Mouse (Mus musculus) retina, adult 2 months (tissue): Measurements from ENCODE around the gene Bpi.
A peak's percentile ranks its signal among the peaks of the same experiment; 100 is the strongest.

ENCODE experiments used
- DNase-seq: peaks from one replicate; pipeline ENCODE4 v3.0.0-alpha.2; 2012; ENCODE audit warnings: low read depth, low spot score

The Bpi gene

DNA sequence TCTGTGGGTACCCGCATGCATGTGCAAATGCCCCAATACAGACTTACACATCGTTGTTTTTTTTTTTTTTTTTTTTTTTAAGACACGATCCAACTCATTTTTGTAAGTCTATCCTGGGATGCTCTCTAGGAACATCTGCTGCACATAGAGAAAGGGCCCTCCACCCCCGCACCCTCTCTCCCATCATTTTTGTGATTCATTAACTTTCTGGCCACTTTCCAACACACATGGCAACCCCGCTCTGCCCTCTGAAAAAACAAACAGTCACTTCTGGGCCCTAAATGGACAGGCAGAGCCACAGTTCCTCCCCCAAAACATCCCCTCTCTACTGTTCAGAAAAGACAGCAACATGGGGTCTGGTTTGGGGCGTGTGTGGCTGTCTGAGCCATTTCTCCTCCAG, 27.8 kb downstream of the Bpi start:
- DNase-seq: no peak

DNA sequence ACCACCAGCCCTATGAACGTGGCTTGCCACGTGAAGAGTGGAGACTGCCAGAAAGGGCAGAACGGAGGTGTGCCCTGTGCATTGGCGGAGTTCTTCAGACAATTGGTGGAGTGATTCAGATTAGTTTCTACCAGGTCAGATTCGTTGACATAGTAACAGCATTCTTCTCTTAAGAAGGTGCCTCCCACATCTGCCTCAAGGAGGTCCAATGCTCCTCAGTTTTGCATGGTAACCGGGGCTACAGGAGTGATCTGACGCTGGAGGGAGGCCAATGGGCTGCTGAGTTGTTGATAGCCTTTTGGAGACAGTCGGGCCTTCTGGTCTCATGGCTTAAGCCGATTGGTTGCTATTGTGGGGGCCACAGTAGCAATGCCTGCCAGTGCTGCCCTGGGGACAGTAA, 37.8 kb downstream of the Bpi start:
- DNase-seq: no peak

DNA sequence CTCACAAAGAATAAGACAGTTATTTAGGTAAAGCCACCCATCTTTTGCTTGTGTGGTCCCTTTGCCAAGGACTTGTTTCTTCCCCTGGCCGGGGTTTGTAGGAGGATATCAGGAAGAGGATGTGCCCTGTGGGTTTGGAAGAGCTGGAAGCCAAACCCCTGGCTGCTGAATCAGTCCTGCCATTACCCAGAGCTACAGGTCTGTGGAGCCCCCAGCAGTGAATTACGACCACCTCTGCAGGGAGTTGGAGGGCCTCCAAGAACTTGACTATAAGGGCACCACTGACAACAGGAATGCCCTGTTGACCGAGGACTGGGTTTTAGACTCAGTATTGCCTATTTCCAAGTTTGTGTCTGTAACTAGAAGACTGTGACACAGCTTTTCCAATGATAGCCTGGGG, 41.3 kb downstream of the Bpi start:
- DNase-seq: no peak

GRCm38 (mm10) chr2:158299731-158300130, 41.8 kb downstream of the Bpi start:
- DNase-seq: no peak

- no peak for DNase-seq
Measured at GRCm38 (mm10) chr2:158302807-158303206, 44.9 kb downstream of the Bpi start.

GRCm38 (mm10) chr2:158305948-158306695, 48.2 kb downstream of the Bpi start, which contains the start of gene Lbp:
Lbp (plus strand) TSS chr2:158306493.
- DNase-seq: no peak

GRCm38 (mm10) chr2:158306696-158307049, 48.8 kb downstream of the Bpi start:
- no peak for DNase-seq

- DNase-seq: no peak
Measured at GRCm38 (mm10) chr2:158308276-158308675, 50.4 kb downstream of the Bpi start.

GRCm38 (mm10) chr2:158313089-158313488, 55.2 kb downstream of the Bpi start:
- DNase-seq: no peak

DNA sequence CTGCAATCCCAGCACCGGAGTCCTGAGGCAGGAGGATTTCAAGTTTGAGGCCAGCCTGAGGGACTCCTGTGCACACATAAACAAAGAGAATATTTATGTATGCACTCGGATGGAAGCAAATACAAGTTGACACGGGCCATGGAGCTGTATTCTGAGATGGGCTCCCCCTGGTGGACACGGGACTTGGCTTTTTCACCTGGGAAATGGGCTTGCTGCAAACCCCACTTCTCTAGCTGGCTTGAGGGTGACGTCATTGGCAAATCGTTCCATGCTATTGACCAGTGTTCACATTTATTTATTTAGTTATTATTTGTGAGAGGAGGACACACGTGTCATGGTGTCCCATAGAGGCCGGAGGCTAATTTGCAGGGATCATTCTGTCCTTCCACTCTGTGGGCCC, 58.5 kb downstream of the Bpi start:
- no peak for DNase-seq

GRCm38 (mm10) chr2:158317026-158317425, 59.1 kb downstream of the Bpi start:
- peak; percentile 20 for DNase-seq

DNA sequence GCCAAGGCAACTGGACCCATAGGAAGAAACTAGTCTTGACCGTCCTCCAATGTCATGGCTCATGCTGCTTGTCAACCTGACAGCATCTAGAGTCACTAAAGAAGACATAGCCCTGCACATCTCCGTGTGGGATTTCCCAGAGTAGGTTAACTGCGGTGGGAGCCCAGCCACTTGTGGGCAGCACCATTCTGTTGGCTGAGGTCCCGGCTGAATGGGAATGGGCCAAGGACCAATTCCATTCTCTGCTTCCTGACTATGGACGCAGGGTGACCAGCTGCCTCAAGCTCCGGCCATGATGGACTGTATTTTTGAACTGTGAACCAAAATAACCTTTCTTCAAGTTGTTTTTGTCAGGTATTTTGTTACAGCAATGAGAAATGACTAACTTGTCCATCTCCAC, 63.7 kb downstream of the Bpi start:
- DNase-seq: no peak

DNA sequence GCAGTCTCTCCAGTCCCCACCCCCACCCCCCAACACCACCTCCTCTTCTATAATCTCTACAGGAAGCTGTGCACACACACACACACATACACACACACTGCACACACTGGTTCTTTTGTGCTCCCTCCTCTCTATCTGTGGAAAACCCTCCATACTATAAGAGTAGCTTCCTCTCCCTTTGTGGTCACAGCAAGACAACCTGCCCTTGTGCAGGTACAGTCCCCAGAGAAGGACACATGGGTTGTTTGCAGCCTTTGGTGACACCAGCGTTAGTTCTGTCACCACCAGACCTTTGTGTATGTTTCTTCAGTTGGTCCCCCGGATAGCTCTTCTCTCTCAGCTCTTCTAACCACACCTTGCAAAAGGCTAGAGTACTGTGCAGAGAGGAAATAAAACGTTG, 65.0 kb downstream of the Bpi start:
- DNase-seq: no peak

DNA sequence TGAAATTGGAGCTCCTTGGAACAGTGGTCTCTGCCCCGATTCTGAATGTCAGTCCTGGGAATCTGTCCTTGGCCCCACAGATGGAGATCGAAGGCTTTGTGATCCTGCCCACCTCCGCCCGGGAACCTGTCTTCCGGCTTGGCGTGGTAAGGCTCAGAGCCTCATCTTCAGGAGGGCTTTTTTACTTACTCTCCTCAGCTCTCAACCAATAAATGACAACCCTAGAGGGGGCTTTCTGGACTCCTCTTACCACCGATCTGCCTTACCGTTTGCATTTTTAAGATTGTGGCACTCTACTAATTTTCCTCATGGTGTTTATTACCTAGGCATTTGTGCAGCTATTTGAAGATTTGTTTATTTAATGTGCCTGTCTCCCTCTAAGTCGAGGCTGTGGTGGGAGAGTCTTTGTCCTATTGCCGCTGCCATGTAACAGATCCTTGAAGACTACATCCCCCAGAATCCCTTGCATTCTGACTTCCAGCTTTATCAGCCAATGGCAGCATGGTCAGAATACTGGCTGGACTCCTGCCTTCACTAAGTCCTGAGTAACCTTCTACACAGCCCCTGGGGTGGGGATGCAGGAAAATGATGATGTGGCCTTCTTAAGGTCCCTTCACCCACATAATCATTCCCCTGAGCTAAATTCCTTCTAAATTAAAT, 66.8 kb downstream of the Bpi start:
- no peak for DNase-seq

DNA sequence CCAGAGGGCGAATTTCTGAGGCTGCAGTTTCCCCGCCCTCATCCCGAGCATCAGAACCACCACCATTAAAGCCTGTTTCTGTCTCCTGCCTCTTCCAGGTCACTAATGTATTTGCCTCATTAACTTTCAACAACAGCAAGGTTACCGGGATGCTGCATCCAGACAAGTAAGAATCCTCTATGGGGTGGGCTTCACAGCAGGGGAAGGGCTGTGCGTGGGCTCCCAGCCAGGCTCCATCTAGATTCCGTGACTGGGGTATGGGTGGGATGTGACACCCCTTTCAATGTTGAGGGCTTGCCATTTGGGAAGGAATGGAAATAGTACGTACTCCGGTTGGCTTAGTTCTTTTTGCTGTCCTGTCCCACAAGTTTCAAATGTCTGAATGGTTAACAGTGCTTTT, 67.7 kb downstream of the Bpi start:
- no peak for DNase-seq
